Mouse (Mus musculus) midbrain, embryonic 15.5 days (tissue): ENCODE measurements at regions not wholly inside any gene's neighbourhood (a gene's known extent, or its start where the extent isn't known, plus 50 kb on each side); places are given as distances from the start of the nearest gene placed in this dataset.

Source experiments
- ATAC-seq: fragments of 200-750 bp; cut with Nextera tagmentation; replicated peaks from 2 replicates; pipeline ENCODE4 v1.8.0; 2017; ENCODE audit warnings: moderate TSS enrichment
- H3K27ac ChIP-seq: fragments of 300-500 bp; sonication (generic); 2 replicates; pipeline ENCODE4 v1.5.1; 2015; ENCODE audit warnings: mild to moderate bottlenecking, inconsistent platforms
- H3K27me3 ChIP-seq: fragments of 300-500 bp; sonication (generic); replicated peaks from 2 replicates; pipeline ENCODE4 v1.6.1; 2015; ENCODE audit warnings: inconsistent platforms
- H3K36me3 ChIP-seq: fragments of 300-500 bp; sonication (generic); replicated peaks from 2 replicates; pipeline ENCODE4 v1.6.1; 2015; ENCODE audit warnings: inconsistent platforms
- H3K4me1 ChIP-seq: fragments of 300-500 bp; sonication (generic); 2 replicates; pipeline ENCODE4 v1.6.1; 2015; ENCODE audit warnings: inconsistent platforms
- H3K4me2 ChIP-seq: fragments of 300-500 bp; sonication (generic); 2 replicates; pipeline ENCODE4 v1.6.1; 2015; ENCODE audit warnings: inconsistent platforms, mild to moderate bottlenecking, moderate library complexity
- H3K4me3 ChIP-seq: fragments of 300-500 bp; sonication (generic); 2 replicates; pipeline ENCODE4 v1.5.1; 2015; ENCODE audit warnings: mild to moderate bottlenecking, inconsistent platforms
- H3K9ac ChIP-seq: fragments of 300-500 bp; sonication (generic); 2 replicates; pipeline ENCODE4 v1.6.1; 2015; ENCODE audit warnings: mild to moderate bottlenecking, inconsistent platforms
- H3K9me3 ChIP-seq: fragments of 300-500 bp; sonication (generic); 2 replicates; pipeline ENCODE4 v1.6.1; 2016; ENCODE audit warnings: inconsistent platforms
- WGBS: fragments of 180-500 bp; shearing (Covaris S2); methylation state at CpG from one replicate; pipeline ENCODE4 v1.1.7; 2015; ENCODE audit warnings: mixed read lengths; 5-methylcytosine and 5-hydroxymethylcytosine counted together

DNA sequence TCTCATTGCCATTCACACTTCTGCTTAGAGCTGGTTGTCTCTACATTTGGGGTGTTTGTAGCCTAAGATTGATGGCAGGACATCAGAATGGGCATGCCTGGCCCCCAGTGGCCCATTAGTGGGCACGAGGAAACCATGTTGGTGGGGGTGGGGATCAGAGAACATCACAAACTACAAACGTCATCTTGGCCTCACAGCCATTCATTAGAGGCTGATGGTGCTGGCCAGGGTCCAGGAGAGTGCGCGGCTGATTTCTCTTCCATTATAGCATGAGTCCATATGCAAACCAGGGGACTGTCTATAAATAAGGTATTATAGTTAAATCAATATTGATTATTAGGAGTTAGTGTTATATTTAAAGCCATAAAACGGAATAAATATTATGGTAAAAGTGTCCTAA, 67.9 kb downstream of the 3100002H09Rik start:
- H3K9me3 ChIP-seq: no peaks in the 10 kb centered on the region
- no peaks in the 10 kb centered on the region for H3K36me3 ChIP-seq
- no peak overlapping the region for H3K4me2 ChIP-seq
- 0 out of 2 replicates have a peak, but pooled peaks cover 3% of the 10 kb centered on the region for H3K4me1 ChIP-seq
- WGBS: 62% methylated on average over 5 of the region's 5 CpGs
- ATAC-seq: no peak
- H3K9ac ChIP-seq: no peak overlapping the region
- H3K27me3 ChIP-seq: no peaks in the 10 kb centered on the region
- H3K4me3 ChIP-seq: no peak overlapping the region
- no peak overlapping the region for H3K27ac ChIP-seq

DNA sequence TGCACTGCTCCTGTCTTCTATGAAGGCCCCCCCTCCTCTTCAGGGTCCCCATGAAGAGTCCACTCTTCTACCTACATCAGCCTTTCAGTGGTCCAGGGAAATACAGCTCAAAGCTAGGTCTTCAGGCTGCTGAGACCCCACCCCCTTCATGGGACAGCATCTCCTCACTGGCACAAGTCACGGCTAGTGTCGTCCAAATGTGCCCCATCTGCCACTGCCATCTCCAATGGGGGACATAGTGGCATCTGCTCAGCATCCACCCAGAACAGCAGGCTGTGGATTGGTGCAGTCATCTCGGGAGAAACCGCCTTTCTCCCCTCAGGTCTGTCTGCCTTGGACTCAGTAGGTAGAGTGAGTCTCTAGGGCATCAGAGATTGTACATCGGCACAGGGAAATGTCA, 72.1 kb downstream of the 3100002H09Rik start:
- Histone ChIP-seq H3K27ac (no peak overlapping the region), H3K4me1 (0 out of 2 replicates have a peak, but pooled peaks cover 6% of the 10 kb centered on the region), H3K4me3 (no peak overlapping the region), H3K9ac (no peak overlapping the region), H3K4me2 (no peak overlapping the region), H3K36me3 (no peaks in the 10 kb centered on the region), H3K27me3 (no peaks in the 10 kb centered on the region), H3K9me3 (no peaks in the 10 kb centered on the region)
- WGBS: 91% methylated on average over 5 of the region's 5 CpGs
- no peak for ATAC-seq

GRCm38 (mm10) chr4:124537681-124538080, 72.9 kb downstream of the 3100002H09Rik start:
- 56% methylated on average over 5 of the region's 5 CpGs for whole genome bisulfite sequencing
- ATAC-seq: no peak
- H3K27ac ChIP-seq: no peak overlapping the region

GRCm38 (mm10) chr4:124533614-124534013, 77.0 kb downstream of the 3100002H09Rik start:
- no peak overlapping the region for H3K9ac ChIP-seq
- no peaks in the 10 kb centered on the region for H3K27me3 ChIP-seq
- ATAC-seq: no peak
- no peak overlapping the region for H3K27ac ChIP-seq
- no peak overlapping the region for H3K4me2 ChIP-seq
- H3K4me1 ChIP-seq: 0 out of 2 replicates have a peak, but pooled peaks cover 6% of the 10 kb centered on the region
- no peaks in the 10 kb centered on the region for H3K36me3 ChIP-seq
- H3K4me3 ChIP-seq: no peak overlapping the region
- no peaks in the 10 kb centered on the region for H3K9me3 ChIP-seq
- 65% methylated on average over 6 of the region's 6 CpGs for WGBS

More at GRCm38 (mm10) chr4:124537681-124538080, 72.9 kb downstream of the 3100002H09Rik start:
- Histone ChIP-seq H3K4me3 (no peak overlapping the region), H3K4me1 (0 out of 2 replicates have a peak, but pooled peaks cover 6% of the 10 kb centered on the region), H3K36me3 (no peaks in the 10 kb centered on the region), H3K9me3 (no peaks in the 10 kb centered on the region), H3K9ac (no peak overlapping the region), H3K27me3 (no peaks in the 10 kb centered on the region), H3K4me2 (no peak overlapping the region)

DNA sequence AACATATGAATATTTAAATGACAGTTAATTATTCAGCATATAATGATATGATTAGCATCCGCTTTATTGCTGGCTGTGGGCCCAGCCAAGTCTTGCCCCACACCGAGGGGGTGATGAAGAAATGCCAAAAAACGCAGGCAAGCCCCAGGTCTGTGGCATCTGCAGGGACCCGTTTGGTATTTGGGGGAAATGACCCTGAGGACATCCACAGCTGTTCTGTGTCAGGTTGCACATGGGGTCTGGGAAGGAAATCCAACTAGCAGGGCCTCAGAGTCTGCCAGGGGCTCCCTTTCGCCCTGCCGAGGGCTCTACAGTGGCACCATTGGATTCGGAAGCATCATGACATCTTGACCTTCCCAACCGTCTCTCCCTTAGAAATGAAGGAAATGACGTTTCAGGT, 80.0 kb downstream of the 3100002H09Rik start:
- Histone ChIP-seq H3K27me3 (no peaks in the 10 kb centered on the region), H3K9ac (no peak overlapping the region), H3K27ac (no peak overlapping the region), H3K4me3 (no peak overlapping the region), H3K36me3 (no peaks in the 10 kb centered on the region), H3K4me1 (peaks cover 18% of the 10 kb centered on the region), H3K9me3 (no peaks in the 10 kb centered on the region), H3K4me2 (no peak overlapping the region)
- ATAC-seq: no peak
- WGBS: 75% methylated on average over 9 of the region's 9 CpGs

GRCm38 (mm10) chr4:124526822-124527221, 83.8 kb downstream of the 3100002H09Rik start:
- Histone ChIP-seq H3K4me1 (peaks cover 18% of the 10 kb centered on the region), H3K9me3 (no peaks in the 10 kb centered on the region), H3K4me2 (no peak overlapping the region), H3K4me3 (no peak overlapping the region), H3K36me3 (no peaks in the 10 kb centered on the region), H3K27me3 (no peaks in the 10 kb centered on the region), H3K9ac (no peak overlapping the region), H3K27ac (no peak overlapping the region)
- whole genome bisulfite sequencing: 10% methylated on average over 10 of the region's 10 CpGs
- no peak for ATAC-seq

DNA sequence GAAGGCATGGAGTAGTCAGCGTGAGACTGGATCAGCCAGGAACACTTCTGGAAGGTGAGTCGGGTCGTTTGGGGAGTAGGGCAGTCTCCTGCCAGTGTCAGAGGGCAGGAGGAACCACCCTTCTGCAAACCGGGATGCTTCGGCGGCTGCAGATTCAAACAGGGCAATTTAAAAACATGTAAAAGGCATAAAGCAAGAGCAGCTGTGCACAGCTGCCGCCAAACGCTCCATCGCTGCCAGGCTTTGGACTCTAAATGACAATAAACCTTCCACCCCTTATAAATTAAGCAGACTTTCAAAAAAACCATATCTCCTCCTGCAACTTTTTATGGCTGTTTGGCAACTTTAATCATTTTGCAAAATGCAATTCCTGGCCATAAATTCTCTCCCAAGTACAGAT, 84.2 kb downstream of the 3100002H09Rik start:
- H3K4me3 ChIP-seq: no peak overlapping the region
- no peak for ATAC-seq
- H3K9ac ChIP-seq: no peak overlapping the region
- H3K27me3 ChIP-seq: no peaks in the 10 kb centered on the region
- H3K36me3 ChIP-seq: no peaks in the 10 kb centered on the region
- H3K27ac ChIP-seq: no peak overlapping the region
- no peaks in the 10 kb centered on the region for H3K9me3 ChIP-seq
- peaks cover 18% of the 10 kb centered on the region for H3K4me1 ChIP-seq
- WGBS: 39% methylated on average over 9 of the region's 9 CpGs
- H3K4me2 ChIP-seq: no peak overlapping the region

DNA sequence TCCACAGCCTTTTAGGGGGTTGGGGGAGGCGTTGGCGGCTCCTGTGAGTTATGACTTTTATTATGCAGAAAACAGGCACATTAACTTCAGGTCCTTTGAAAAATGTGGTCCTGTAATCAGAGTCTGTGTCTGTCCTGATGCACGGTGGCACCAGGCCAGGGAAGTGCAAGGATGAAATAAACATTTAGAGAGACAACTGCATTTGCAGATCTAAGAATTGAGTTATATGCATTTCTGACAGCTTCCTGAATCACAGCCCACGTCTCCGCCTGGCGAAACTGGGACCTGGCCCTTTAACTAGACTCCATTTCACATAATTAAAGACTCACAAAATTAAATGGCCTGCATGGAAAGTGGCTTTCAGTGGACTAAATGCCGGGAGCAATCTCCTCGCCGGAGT, 90.3 kb downstream of the 3100002H09Rik start:
- H3K9ac ChIP-seq: no peak overlapping the region
- H3K4me1 ChIP-seq: no peaks in the 10 kb centered on the region
- no peaks in the 10 kb centered on the region for H3K27me3 ChIP-seq
- no peak for ATAC-seq
- H3K4me3 ChIP-seq: no peak overlapping the region
- 68% methylated on average over 9 of the region's 9 CpGs for WGBS
- no peaks in the 10 kb centered on the region for H3K36me3 ChIP-seq
- H3K4me2 ChIP-seq: no peak overlapping the region
- no peak overlapping the region for H3K27ac ChIP-seq
- H3K9me3 ChIP-seq: no peaks in the 10 kb centered on the region

DNA sequence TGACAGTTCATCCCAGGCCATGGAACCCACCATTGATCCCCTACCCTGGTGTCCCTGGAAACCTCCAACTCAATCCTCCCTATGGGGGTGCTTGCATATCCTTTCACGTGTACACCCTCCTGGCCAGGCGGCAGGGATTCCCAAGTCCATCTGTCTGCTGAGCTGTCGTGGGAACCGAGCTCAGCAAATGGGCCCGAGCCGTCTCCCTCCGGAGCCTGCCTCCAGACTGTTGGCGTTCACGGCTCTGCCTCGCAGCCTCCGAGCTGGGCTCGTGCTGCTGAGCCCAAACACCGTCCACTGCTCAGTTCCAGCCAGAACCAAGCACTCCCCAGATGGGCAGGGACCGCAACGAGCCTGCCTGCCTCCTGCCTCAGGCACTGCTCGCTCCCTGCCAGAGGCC, 98.8 kb downstream of the 3100002H09Rik start:
- Histone ChIP-seq H3K4me2 (no peak overlapping the region), H3K9me3 (no peaks in the 10 kb centered on the region), H3K9ac (no peak overlapping the region), H3K4me1 (peaks cover 10% of the 10 kb centered on the region; the same call in 1 of the 2 replicates), H3K27me3 (no peaks in the 10 kb centered on the region), H3K4me3 (no peak overlapping the region), H3K27ac (no peak overlapping the region), H3K36me3 (no peaks in the 10 kb centered on the region)
- no peak for ATAC-seq
- WGBS: 67% methylated on average over 16 of the region's 16 CpGs

- 78% methylated on average over 3 of the region's 3 CpGs for WGBS
- Histone ChIP-seq H3K27me3 (no peaks in the 10 kb centered on the region), H3K4me2 (no peak overlapping the region), H3K36me3 (no peaks in the 10 kb centered on the region), H3K9me3 (no peaks in the 10 kb centered on the region), H3K9ac (no peak overlapping the region), H3K4me1 (peaks cover 19% of the 10 kb centered on the region), H3K27ac (no peak overlapping the region), H3K4me3 (no peak overlapping the region)
- ATAC-seq: no peak
These were observed 99.8 kb downstream of the 3100002H09Rik start for GRCm38 (mm10) chr4:124510816-124511215.

DNA sequence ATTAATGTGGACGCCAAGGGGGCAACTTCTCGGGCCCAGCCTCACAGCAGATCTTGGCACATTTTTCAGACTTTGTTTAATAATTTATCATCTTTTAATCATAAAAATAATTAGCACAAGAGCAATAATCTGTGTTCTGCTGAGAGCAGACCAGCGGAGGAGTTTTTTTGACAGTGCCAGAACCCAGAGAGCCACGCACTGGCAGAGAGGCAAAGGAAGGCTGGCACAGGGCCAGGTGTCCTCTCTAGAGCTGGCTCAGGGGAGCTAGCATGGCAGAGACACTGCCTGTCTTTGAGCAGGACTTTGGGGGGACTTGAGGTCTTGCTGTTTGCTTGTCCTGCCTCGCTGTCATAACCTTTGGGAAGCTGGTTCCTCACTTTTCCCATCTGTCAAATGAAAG, 100.9 kb downstream of the 3100002H09Rik start:
- Histone ChIP-seq H3K4me3 (no peak overlapping the region), H3K27ac (no peak overlapping the region), H3K36me3 (no peaks in the 10 kb centered on the region), H3K9me3 (no peaks in the 10 kb centered on the region), H3K9ac (no peak overlapping the region), H3K4me2 (no peak overlapping the region), H3K4me1 (peaks cover 23% of the 10 kb centered on the region), H3K27me3 (no peaks in the 10 kb centered on the region)
- 60% methylated on average over 5 of the region's 5 CpGs for WGBS
- no peak for ATAC-seq

DNA sequence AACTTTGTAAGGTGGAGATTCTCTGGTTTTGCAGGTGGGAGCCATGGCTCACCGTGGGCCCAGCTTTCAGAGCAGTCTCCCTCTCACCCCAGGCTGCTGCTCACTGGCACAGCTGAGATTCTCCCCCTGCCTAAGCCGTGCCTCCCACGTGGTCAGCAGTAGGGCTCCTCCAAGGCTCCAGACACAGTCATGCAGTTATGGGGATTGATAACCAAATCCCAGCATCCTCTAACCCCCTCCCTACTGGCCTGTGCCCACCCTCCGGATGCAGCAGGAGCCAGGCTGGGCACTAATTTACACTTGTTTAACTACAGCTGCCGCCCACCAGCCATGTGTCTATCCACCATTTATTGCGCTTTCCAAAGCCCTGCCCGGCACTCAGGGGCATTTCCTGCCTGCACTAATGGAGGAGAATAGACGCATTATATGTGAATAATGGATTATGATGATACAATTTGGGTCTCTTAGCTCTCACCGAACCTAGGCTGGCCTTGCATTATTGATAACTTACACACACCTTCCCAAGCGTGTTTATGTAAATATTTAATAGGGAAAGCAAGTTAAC, 104.4 kb downstream of the 3100002H09Rik start:
- no peaks in the 10 kb centered on the region for H3K9me3 ChIP-seq
- peak overlapping the region; percentile 21; the same call in 1 of the 2 replicates for H3K27ac ChIP-seq
- no peaks in the 10 kb centered on the region for H3K27me3 ChIP-seq
- WGBS: 24% methylated on average over 10 of the region's 10 CpGs
- no peaks in the 10 kb centered on the region for H3K36me3 ChIP-seq
- no peak overlapping the region for H3K4me3 ChIP-seq
- H3K9ac ChIP-seq: no peak overlapping the region
- H3K4me1 ChIP-seq: peaks cover 23% of the 10 kb centered on the region
- no peak overlapping the region for H3K4me2 ChIP-seq
- peak; percentile 84 for ATAC-seq

DNA sequence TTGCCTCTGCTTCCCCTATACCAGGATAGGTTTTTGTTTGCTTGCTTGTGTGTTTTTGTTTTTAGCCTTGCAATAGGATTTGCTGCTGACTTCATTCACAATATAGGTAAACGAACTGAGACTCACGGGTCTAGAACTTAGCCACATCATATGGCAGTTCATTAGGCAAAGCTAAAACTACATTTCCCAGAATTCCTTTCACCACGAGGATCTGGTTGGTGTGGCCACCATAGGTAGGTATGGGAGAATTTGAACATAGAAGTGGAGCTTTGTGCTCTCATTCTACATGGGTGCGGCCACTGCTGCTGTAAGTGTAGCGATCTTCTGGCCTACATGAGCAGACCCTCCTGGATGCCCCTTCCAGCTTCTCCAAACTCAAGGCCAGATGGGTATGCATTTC, 108.8 kb downstream of the 3100002H09Rik start:
- H3K27me3 ChIP-seq: no peaks in the 10 kb centered on the region
- ATAC-seq: no peak
- no peaks in the 10 kb centered on the region for H3K36me3 ChIP-seq
- H3K4me1 ChIP-seq: peaks cover 24% of the 10 kb centered on the region
- H3K9ac ChIP-seq: no peak overlapping the region
- no peak overlapping the region for H3K27ac ChIP-seq
- H3K4me2 ChIP-seq: no peak overlapping the region
- H3K4me3 ChIP-seq: no peak overlapping the region
- H3K9me3 ChIP-seq: no peaks in the 10 kb centered on the region
- WGBS: 76% methylated on average over 5 of the region's 5 CpGs
